Mouse (Mus musculus) frontal cortex, postnatal 14 days (tissue): ENCODE measurements at regions not wholly inside any gene's neighbourhood (a gene's known extent, or its start where the extent isn't known, plus 50 kb on each side); places are given as distances from the start of the nearest gene placed in this dataset.

Experiments
- DNase-seq, 2 experiments: peaks; one replicate each; pipeline ENCODE4 v3.0.0; 2022; ENCODE audit warnings: low spot score in 2 of 2

DNA sequence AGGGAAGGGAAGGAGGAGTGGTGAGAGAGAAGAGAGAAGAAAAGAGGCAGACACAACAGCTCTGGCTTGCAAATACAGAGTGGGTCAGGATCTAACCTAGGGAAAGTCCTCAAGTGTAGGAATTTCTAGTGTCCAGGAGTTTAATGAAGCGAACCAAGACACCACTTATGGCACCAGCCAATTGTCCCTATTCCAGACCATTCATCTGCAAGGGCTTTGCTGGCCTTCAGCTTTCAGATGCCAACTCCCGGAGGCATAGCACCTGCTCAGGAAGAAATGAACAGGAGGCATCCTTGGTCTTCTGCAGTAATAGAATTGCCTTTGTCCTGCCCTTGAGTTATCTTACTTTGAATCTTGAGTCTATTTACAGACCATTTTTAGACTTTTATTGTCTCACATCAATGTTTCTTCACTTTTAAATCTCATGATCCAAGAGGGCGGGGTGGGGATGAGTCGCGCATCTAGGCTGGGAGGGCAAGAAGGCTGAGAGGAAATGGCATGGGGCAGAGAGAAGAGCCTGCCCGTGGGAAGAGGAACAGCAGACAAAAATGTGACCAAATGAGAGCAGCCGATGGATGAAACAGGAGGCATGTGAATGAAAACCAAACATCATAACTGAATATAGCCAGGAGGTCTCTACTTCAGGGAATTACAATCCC lies 190.1 kb upstream of the Hmga2 start:
- no peak for DNase-seq

DNA sequence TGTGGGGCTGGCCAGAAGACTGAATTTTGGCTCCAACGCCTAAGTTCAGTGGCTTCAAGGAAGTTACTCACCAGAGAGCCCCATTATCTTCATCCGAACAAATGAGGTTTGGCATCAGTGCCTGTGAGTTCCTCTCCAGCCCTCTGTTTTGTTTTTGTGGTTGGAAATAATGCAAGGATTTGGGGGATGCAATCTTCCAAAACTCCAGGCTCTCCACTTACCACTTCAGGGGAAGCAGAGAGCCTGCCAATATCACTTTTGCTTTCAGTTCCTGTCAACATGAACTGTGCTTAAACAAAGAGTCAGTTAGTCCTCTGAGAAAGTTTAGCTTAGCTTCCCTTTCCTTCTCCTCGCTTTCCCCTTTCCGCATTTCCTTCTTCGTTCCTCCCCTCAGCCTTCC lies 189.4 kb upstream of the Hmga2 start:
- no peak for DNase-seq

DNA sequence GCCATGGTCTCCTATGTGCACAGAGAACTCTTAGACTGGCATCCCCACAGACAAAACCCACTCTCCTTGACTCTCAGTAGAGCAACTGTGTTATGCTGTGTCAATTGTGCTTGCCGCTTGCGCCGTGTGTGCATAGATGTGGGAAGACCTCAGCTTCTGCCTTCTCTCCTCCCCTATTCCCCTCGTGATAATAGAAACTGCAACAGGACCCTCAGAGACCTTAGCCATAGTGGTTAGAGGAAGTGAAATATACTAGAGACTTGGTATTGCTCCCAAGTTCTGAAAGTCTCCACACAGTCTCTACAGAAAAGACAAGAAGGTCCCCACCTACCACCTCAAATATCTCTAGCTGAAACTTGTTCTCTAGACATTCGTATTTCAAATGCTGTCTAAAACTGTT lies 188.2 kb upstream of the Hmga2 start:
- DNase-seq = no peak

DNA sequence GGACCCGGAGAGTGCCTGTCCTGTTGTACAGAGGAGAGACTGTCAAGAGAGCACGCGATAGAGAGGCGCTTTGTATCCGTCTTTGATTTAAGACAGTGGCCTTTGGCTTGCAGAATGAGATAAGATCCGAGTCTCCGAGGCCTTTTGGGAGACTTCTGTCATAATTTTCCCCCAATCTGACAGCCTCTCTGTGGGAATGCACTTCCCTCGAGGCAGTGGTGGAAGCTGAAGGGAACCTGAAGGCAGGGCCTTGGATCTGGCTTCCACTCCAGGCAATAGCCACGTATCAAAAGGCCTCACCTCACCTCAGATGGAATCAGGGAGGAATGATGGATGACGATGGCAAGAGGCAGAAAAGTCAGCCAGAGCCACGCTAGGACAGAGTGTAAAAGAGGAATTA lies 187.1 kb upstream of the Hmga2 start:
- no peak for DNase-seq

DNA sequence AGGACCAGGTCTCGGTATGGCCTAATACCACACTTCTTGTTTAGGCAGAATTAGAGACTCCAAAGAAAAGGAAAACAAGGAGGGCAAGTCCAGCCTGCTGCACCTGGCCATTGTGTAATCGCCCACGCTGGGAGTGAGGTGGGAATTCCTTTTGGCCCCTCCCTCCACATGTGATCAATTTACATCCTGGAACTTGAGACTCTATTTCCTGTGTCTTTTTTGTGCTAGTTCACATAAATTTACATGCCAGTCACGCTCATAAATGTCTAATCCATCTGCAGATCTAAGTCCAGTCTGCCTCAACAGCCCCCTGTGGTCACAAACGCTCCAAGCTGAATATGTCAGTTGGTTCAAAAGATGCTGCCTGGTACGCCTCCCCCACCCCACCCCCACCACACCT lies 184.2 kb upstream of the Hmga2 start:
- DNase-seq = no peak

DNA sequence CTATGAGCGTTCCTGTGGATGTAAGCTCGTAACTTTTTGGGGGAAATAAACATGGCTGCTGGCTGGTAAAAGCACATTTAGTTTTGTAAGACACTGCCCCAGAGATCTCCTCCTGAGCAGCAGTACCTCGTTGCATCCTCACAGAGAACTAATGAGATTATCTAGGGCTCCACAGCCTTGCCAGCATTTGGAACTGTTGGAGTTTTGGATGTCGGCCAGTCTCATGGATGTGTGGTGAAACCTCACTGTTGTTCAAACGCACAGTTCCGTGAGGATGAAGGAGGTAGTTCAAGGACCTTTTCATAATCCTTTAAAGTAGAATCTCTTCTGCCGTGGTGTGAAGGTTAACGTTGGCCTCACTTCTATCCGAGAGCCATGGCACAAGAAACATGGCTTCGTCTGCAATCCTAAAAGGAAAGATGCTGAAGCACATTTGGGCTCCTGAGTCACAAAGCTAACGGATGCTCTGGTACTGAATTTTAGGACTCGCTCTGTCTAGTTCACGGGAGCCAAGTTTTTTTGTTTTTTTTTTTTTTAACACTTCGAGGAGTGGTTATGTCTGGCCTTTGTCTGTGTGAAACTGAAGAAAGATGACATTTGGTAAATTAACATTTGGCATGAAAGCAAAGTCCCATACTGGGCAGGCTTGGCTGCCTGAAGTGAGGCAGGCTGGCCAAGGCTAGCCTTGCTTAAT lies 179.1 kb upstream of the Hmga2 start:
- DNase-seq = no peak

DNA sequence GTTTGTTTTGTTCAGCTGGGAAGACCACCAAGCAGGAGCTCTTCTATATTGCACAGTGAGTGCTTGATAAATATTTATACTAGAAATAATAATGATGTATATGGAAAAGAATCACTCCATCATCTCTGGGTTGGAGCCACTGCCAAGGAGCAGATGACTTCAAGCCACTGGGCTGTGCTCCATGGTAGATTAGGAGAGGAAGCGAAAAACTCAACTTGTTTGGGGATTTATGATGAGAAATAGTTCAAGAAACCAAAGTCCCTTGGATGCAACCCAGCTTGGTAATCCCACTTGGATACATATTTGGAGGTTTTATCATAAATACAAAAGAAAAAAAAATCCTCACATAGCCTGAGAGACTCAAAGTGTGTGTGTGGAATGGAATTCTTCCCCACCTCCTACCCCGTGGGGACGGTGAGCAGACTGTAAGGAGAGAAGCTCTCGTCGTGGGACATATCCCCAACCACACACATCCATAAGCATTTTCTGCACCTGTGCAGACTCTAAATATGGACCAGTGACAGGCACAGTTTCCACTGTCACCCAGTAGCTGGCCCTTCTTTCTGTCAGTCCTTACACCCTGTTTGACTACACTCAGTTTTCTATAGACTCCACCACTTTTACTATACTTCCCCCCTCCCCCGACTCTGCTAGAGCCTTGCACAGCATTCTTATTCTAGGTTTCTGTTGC lies 176.4 kb upstream of the Hmga2 start:
- DNase-seq = no peak

DNA sequence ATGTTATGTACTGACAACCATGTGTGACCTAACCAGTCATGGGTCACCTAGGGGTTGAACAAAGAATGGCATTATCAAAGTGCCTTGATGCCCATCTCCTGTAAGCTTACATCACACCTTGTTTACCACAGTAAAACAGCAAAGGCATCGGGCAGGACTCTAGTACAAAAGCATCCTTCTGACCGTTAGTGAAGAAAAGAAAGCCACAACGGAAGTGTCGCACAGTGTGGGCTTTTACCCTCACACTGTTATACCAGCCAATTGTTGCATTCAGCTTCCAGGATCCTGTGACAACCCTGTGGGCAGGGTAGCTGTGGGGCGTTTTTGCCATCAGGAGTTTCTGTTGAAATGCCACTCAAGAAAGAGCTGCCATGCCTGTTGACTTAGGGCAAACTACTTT lies 175.6 kb upstream of the Hmga2 start:
- DNase-seq = no peak

DNA sequence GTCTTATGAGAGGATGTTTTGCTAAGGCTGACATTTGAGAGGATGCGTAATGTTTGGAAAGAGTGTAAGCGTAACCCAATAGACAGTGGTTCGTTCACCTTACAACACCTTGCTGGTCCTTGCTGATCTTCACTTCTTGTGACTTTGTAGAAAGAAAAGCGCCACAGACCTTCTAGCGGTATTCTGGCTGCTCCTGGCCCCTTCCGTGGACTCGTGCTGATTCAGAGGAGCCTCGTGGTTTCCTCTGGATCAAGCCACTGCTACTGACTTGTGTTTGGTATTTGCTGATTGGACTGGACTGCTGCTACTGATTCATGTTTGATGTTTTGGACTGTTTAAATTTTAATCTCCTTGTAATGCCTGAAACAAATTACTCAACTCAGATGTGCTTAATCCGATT lies 174.1 kb upstream of the Hmga2 start:
- DNase-seq = no peak

DNA sequence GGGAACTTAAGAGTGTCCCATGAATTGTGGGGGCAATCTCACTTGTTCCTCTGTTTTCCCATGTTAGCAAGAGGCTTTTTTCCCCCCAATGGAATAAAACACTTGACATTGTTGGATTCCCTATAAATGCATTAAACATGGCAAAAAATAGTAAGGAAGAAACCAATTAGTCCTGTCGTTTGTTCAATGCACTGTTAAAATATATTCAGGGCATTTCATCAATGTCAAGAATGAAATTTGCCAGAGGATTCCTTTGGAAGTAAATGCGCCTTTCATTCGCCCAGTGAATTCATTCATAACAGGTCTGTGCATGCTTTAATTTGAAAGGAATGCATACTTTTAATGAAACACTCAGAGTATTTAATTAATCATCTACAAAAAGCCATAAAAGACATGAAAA lies 172.5 kb upstream of the Hmga2 start:
- no peak for DNase-seq

DNA sequence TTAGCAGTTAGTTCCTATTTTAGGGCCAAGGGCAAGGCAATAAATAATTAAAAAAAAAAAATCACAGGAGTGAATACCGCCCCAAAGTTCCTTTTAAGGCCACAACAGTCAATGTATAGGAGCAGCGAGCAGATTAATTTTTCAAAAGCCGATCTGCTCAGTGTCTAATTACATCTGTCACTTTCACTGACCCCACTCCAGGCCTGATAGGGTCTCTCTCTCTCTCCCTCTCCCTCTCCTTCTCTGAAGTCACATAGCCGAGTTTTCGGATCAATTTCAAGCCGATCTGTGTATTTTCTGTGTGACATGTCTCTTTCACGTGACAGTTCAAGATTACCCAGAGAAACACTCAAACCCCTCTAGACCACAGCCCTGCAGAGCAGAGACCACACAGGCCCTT lies 171.8 kb upstream of the Hmga2 start:
- DNase-seq = no peak

DNA sequence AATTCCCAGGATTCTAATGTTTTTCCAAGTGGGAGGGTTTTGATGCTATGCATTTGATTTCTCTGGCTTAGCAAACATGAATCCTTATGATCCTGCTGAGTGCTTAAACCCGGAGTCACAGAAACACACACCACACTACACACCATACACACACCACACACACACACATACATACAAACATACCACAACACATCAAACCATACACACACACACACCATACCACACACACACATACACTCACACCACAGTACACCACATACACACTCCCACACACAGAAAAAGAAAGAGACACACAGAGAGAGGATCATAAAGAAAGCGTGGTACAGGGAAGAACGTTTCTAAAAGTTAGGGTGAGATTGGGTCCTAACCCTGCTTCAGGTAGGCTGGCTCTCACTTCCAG lies 171.1 kb upstream of the Hmga2 start:
- DNase-seq = no peak

DNA sequence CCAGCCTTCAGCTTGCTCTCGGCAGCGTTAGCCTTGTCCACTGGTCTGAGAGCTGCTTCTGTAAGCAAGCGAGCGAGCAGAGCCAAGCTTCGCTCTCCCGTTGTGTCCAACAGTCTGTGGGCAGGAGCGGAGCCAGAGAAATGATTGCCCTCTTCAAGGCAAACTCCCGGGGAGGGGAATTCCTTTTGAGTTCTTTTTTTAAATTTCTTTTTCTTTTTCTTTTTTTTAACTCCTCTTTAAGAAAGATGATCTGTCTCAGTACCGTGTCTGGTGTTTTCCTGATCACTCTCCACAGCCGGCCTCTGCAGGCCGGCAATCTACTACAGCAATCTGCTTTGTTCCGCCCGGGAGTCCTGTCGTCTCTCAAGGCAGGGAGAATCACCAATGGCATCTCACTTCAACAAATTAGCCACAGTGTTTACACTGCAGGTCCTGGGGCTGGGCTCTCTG lies 170.6 kb upstream of the Hmga2 start:
- DNase-seq = no peak

DNA sequence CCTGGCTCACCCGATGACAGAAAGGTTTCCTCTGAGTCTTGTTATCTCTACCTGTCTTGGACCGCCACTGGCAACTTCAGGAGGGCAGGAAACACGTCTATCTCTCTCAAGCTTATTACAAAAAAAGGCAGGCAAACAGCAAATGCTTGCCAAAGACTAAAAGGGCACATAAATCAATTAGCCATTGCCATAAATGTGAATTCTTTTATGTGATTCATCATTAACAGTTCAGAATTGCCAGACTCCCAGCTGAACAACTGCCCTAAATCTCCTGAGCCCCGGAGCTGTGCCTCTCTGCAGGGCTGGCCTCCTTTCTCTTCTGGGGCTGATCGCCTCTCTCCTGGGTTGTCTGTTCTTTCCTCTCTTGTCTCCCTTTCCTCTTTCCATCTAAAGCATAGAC lies 164.6 kb upstream of the Hmga2 start:
- DNase-seq = no peak

DNA sequence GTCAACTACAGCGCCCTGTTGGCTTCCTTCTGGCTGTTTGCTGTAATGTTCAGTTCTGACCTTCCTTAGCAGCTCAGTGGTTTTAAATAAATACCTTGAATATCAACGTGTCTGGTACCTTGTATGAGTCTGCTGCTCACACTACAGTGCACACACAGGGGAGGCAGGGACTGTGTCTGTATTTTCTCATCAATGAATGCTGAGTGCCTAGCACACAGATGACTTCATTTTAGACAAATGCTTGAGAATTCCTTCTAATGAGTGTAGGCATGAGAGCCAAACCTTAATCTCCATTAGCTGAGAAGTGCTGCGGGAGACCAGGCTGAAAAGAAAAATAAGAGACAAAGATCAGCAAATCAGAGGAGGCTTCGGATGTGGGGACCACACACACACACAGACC lies 162.0 kb upstream of the Hmga2 start:
- DNase-seq = no peak

DNA sequence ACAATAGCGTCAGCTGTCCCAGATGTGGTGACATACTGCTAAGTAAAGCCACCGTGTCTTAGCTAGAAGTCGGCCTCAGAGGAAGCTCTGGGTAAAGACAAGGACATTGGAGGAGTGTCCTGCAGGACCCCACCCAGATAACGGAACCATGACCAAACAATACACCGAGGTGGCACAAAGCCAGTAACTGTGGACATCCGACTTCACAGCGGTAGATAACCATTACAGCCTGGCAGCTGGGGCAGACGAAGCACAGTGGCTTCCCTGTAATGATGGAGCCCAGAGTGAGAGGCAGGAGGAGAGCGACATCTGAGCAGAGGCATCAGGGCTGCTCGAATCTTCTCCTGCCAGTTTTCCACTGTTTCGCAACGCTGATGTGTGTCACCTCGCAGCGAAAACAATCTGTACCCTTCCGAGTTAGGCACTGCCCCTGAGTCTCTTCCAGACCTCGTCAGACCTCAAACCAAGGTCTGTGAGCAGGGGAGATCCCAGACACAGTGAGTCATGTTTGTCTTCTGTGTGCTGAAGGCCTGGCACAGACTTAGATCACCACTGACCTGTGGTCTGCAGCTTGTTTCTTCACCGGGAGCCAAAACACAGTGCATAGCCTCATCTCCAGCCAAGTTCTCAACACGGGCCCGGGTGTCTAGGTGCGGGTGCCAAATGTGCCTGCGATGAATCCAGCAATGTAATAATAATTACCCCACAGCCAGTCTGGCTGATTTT lies 159.7 kb upstream of the Hmga2 start:
- no peak for DNase-seq

DNA sequence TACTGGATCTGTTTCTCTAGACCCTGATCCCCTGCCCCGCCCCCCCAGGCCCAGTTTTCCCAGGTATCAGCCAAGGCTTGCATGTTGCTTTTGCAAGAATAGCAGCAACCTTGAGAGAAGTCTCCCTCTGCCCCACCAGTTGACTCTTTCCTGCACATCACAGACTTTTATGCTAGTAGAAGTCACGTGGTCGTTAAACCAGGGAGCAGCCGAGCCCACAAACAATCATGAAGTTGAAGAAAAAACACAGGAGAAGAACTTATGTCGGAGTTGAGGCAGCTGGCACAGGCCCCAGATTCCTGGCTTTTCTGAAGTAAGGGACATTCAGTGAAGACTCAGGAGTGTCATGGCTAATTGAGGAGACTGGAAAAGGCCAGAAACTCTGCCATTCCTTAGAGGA lies 158.9 kb upstream of the Hmga2 start:
- DNase-seq = no peak

DNA sequence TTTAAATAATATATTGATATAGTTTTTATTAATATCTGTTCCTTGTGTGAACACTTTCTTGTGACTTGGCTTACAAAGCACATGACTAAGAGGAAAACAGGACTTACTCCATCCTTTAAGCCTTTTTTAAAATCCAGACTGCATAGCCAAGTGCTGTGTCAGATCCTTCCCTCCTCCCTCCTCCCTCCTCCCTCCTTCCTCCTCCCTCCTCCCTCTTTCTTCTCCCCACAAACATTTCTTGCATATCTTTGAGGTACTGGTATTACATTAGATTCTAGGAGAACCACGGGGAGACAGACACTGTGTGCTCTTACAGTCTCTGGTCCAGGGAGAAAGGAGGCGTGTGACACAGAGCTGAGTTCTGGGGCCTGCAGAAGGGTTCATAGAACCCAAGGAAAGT lies 155.8 kb upstream of the Hmga2 start:
- DNase-seq = no peak

DNA sequence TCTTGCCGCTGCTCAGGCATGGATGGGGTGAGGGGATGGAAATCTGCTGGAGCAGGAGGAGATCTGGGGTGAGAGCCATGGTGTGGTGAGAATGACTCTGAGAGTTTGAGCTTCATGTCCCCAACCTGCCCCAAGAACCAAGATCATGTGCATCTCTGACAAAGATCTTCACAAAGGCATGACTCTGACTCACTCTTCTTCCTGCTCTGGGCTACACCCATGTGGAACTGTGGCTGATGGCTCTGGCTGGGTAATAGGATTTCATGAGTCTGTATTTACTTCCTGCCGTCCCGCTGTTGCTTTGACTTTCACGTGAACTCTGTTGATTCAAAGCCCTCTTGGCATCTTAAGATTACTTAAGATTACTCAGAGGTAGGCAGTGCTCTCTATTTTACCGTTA lies 151.8 kb upstream of the Hmga2 start:
- no peak for DNase-seq

DNA sequence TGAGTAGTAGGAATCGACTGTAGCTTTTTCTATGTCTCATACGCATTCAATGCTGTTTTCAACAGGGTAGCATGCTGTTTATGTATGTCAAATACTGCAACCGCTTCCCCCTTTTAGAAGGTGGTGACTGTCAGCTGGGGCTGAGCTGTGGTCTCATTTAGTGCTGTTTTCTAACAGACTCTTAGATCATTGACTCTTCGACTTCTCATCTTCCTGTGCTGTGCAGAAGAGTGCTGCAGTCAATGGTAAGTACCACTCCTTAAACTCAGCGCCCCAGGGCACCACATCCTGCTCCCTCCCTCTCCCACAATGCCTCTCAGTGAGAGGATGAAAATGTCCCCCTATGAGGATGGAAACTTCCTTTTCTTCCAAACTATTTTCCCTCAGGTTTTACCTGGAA lies 149.2 kb upstream of the Hmga2 start:
- no peak for DNase-seq

DNA sequence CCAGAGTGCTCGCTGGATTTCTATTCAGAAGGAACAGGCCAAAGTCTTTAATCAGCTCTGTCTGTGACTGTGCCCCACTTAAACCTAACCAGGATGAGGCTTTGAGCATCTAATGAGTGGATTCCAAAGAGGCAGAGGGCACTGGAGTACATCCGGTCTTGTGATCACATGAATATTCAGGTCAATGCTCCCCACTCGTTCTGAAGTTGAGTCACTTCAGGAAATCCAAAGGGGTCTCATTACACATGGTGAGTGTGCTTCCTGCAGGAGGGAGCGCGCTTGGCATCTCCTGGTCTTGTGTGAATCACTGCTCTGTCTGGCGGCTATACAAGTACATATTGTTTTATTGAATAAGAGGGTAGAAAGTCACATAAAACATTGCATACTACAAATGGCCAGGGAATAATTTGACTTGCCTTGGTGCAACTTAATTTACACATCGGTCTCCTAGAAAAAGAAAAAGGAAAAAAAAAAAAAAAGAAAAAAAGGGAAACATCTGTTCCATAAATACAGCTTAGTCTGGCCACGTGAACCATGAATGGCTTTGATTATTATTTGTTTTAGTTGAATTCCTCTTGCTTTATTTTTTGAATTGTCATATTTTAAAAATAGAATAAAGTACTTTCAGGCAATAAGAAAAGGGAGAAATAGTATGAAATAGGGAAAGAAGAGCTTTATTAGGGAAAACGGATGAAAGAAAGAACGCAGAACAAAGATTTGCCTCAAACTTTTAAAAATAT lies 148.1 kb upstream of the Hmga2 start:
- DNase-seq = no peak
